Mouse (Mus musculus): ENCODE data around the gene Cfap221. TPM values are rescaled to one million over a fixed set of nuclear protein-coding genes. Genes with fewer than 3 reads are reported as not detected.

Cfap221 gene
- polyA plus RNA-seq, 1 experiment from 2014 or later, result not detected

- H3K4me1 ChIP-seq, result no peaks in the 10 kb centered on the region
- H3K9ac ChIP-seq, result no peak overlapping the region
- 82% methylated on average over 5 of the region's 5 CpGs for WGBS
- no peak overlapping the region for H3K4me2 ChIP-seq
- H3K9me3 ChIP-seq, result 0 out of 2 replicates have a peak, but pooled peaks cover 5% of the 10 kb centered on the region
- H3K27me3 ChIP-seq, result peaks cover 3% of the 10 kb centered on the region; the same call in 1 of the 2 replicates
- no peak overlapping the region for H3K27ac ChIP-seq
- H3K36me3 ChIP-seq (replicated peaks), result no peaks in the 10 kb centered on the region
- H3K4me3 ChIP-seq (replicated peaks), result no peak overlapping the region
- no peak for ATAC-seq (ENCODE audit: low FRiP score)
Measured at GRCm38 (mm10) chr1:119986555-119986954, 10.5 kb downstream of the Cfap221 start.

GRCm38 (mm10) chr1:119975141-119975540 is 21.9 kb downstream of the Cfap221 start:
- Histone ChIP-seq H3K4me1 (no peaks in the 10 kb centered on the region), H3K36me3 (replicated peaks) (no peaks in the 10 kb centered on the region), H3K27me3 (no peaks in the 10 kb centered on the region), H3K9me3 (no peaks in the 10 kb centered on the region), H3K9ac (no peak overlapping the region), H3K4me2 (no peak overlapping the region), H3K4me3 (replicated peaks) (no peak overlapping the region), H3K27ac (no peak overlapping the region)
- WGBS, result 89% methylated on average over 4 of the region's 4 CpGs
- ATAC-seq (ENCODE audit: low FRiP score), result no peak

GRCm38 (mm10) chr1:119973117-119973516 is 23.9 kb downstream of the Cfap221 start:
- no peaks in the 10 kb centered on the region for H3K27me3 ChIP-seq
- no peak overlapping the region for H3K9ac ChIP-seq
- H3K9me3 ChIP-seq, result no peaks in the 10 kb centered on the region
- H3K4me3 ChIP-seq (replicated peaks), result no peak overlapping the region
- no peak for ATAC-seq (ENCODE audit: low FRiP score)
- H3K4me2 ChIP-seq, result no peak overlapping the region
- no peaks in the 10 kb centered on the region for H3K4me1 ChIP-seq
- WGBS, result 40% methylated on average over 4 of the region's 4 CpGs
- no peaks in the 10 kb centered on the region for H3K36me3 ChIP-seq (replicated peaks)
- H3K27ac ChIP-seq, result no peak overlapping the region

GRCm38 (mm10) chr1:119965804-119966514 is 31.1 kb downstream of the Cfap221 start:
- Histone ChIP-seq H3K4me3 (replicated peaks) (no peak overlapping the region), H3K4me1 (no peaks in the 10 kb centered on the region), H3K36me3 (replicated peaks) (no peaks in the 10 kb centered on the region), H3K27ac (no peak overlapping the region), H3K9me3 (no peaks in the 10 kb centered on the region), H3K4me2 (no peak overlapping the region), H3K9ac (no peak overlapping the region), H3K27me3 (no peaks in the 10 kb centered on the region)
- 59% methylated on average over 12 of the region's 12 CpGs for WGBS
- ATAC-seq (ENCODE audit: low FRiP score), result no peak

- H3K36me3 ChIP-seq (replicated peaks), result no peaks in the 10 kb centered on the region
- H3K9me3 ChIP-seq, result no peaks in the 10 kb centered on the region
- whole genome bisulfite sequencing, result 76% methylated on average over 7 of the region's 7 CpGs
- ATAC-seq (ENCODE audit: low FRiP score), result no peak
- H3K4me2 ChIP-seq, result no peak overlapping the region
- no peaks in the 10 kb centered on the region for H3K27me3 ChIP-seq
- H3K4me3 ChIP-seq (replicated peaks), result no peak overlapping the region
- no peak overlapping the region for H3K9ac ChIP-seq
- no peaks in the 10 kb centered on the region for H3K4me1 ChIP-seq
- H3K27ac ChIP-seq, result no peak overlapping the region
Measured at GRCm38 (mm10) chr1:119959920-119960319, 37.1 kb downstream of the Cfap221 start.

GRCm38 (mm10) chr1:119959464-119959863 is 37.6 kb downstream of the Cfap221 start:
- Histone ChIP-seq H3K4me1 (no peaks in the 10 kb centered on the region), H3K27ac (no peak overlapping the region), H3K4me2 (no peak overlapping the region), H3K9ac (no peak overlapping the region), H3K36me3 (replicated peaks) (no peaks in the 10 kb centered on the region), H3K4me3 (replicated peaks) (no peak overlapping the region), H3K27me3 (no peaks in the 10 kb centered on the region), H3K9me3 (no peaks in the 10 kb centered on the region)
- 95% methylated on average over 4 of the region's 4 CpGs for WGBS
- 0 out of 2 replicates have a peak, but pooled peaks have one; percentile 23 for ATAC-seq (ENCODE audit: low FRiP score)

GRCm38 (mm10) chr1:119957716-119958222 is 39.3 kb downstream of the Cfap221 start:
- Histone ChIP-seq H3K27ac (no peak overlapping the region), H3K4me1 (no peaks in the 10 kb centered on the region), H3K4me2 (no peak overlapping the region), H3K9me3 (no peaks in the 10 kb centered on the region), H3K36me3 (replicated peaks) (no peaks in the 10 kb centered on the region), H3K27me3 (no peaks in the 10 kb centered on the region), H3K4me3 (replicated peaks) (no peak overlapping the region), H3K9ac (no peak overlapping the region)
- 77% methylated on average over 9 of the region's 9 CpGs for WGBS
- no peak for ATAC-seq (ENCODE audit: low FRiP score)

GRCm38 (mm10) chr1:119954680-119955079 is 42.4 kb downstream of the Cfap221 start:
- no peaks in the 10 kb centered on the region for H3K36me3 ChIP-seq (replicated peaks)
- no peaks in the 10 kb centered on the region for H3K4me1 ChIP-seq
- H3K27me3 ChIP-seq, result no peaks in the 10 kb centered on the region
- no peak overlapping the region for H3K4me2 ChIP-seq
- 69% methylated on average over 2 of the region's 2 CpGs for WGBS
- H3K27ac ChIP-seq, result no peak overlapping the region
- no peak overlapping the region for H3K9ac ChIP-seq
- no peak for ATAC-seq (ENCODE audit: low FRiP score)
- no peak overlapping the region for H3K4me3 ChIP-seq (replicated peaks)
- no peaks in the 10 kb centered on the region for H3K9me3 ChIP-seq

GRCm38 (mm10) chr1:119953456-119953855 is 43.6 kb downstream of the Cfap221 start:
- no peak for ATAC-seq (ENCODE audit: low FRiP score)
- no peak overlapping the region for H3K4me2 ChIP-seq
- H3K9me3 ChIP-seq, result no peaks in the 10 kb centered on the region
- H3K9ac ChIP-seq, result no peak overlapping the region
- H3K27me3 ChIP-seq, result no peaks in the 10 kb centered on the region
- H3K4me3 ChIP-seq (replicated peaks), result no peak overlapping the region
- H3K27ac ChIP-seq, result no peak overlapping the region
- H3K36me3 ChIP-seq (replicated peaks), result no peaks in the 10 kb centered on the region
- WGBS, result 85% methylated on average over 9 of the region's 9 CpGs
- H3K4me1 ChIP-seq, result no peaks in the 10 kb centered on the region

GRCm38 (mm10) chr1:119950086-119950485 is 46.9 kb downstream of the Cfap221 start:
- Histone ChIP-seq H3K4me1 (no peaks in the 10 kb centered on the region), H3K4me2 (no peak overlapping the region), H3K9ac (no peak overlapping the region), H3K27me3 (no peaks in the 10 kb centered on the region), H3K9me3 (no peaks in the 10 kb centered on the region), H3K27ac (no peak overlapping the region), H3K36me3 (replicated peaks) (no peaks in the 10 kb centered on the region), H3K4me3 (replicated peaks) (no peak overlapping the region)
- no peak for ATAC-seq (ENCODE audit: low FRiP score)
- WGBS, result 96% methylated on average over 8 of the region's 8 CpGs

GRCm38 (mm10) chr1:119936861-119937260 is 60.2 kb downstream of the Cfap221 start:
- Histone ChIP-seq H3K27ac (no peak overlapping the region), H3K4me3 (replicated peaks) (no peak overlapping the region), H3K4me2 (no peak overlapping the region), H3K27me3 (no peaks in the 10 kb centered on the region), H3K9ac (no peak overlapping the region), H3K9me3 (no peaks in the 10 kb centered on the region), H3K4me1 (0 out of 2 replicates have a peak, but pooled peaks cover 3% of the 10 kb centered on the region), H3K36me3 (replicated peaks) (no peaks in the 10 kb centered on the region)
- WGBS, result 34% methylated on average over 7 of the region's 7 CpGs
- ATAC-seq (ENCODE audit: low FRiP score), result no peak

GRCm38 (mm10) chr1:119931421-119932150 is 65.4 kb downstream of the Cfap221 start:
- Histone ChIP-seq H3K4me3 (replicated peaks) (no peak overlapping the region), H3K9ac (no peak overlapping the region), H3K27me3 (no peaks in the 10 kb centered on the region), H3K4me1 (no peaks in the 10 kb centered on the region), H3K27ac (no peak overlapping the region), H3K36me3 (replicated peaks) (no peaks in the 10 kb centered on the region), H3K9me3 (no peaks in the 10 kb centered on the region), H3K4me2 (no peak overlapping the region)
- ATAC-seq (ENCODE audit: low FRiP score), result no peak
- WGBS, result 83% methylated on average over 4 of the region's 4 CpGs

Measured in forebrain, embryonic 12.5 days (tissue).